Mouse (Mus musculus) left cerebral cortex, adult 18-20 months (tissue): ENCODE results near the gene Psg22. TPM values are rescaled to one million over a fixed set of nuclear protein-coding genes. Genes with fewer than 3 reads are reported as not detected.
A peak's percentile ranks its signal among the peaks of the same experiment; 100 is the strongest.
"Not testable (repeated sequence)": the region's sequence is repeated elsewhere in the genome, so short reads cannot be mapped to it uniquely, and the experiment has no call there.

Source experiments
- DNase-seq, 2 experiments: peaks; one replicate each; pipeline ENCODE4 v3.0.0; 2021 to 2022; ENCODE audit warnings: low spot score in 2 of 2, mixed read lengths in 1 of 2
- long read RNA-seq, 2 experiments: library from polyadenylated mRNA; stranded (forward); transcript quantifications; one replicate each; pipeline ENCODE4 v2.0.0; 2021
- total RNA-seq, 2 experiments: library from RNA; stranded (reverse); gene quantifications; 2 replicates each; pipeline ENCODE4 v1.2.3; 2021

Gene Psg22
- total RNA-seq, result not detected
- long read RNA-seq, experiment 1, result 0 reads
- long read RNA-seq, experiment 2, result 0 reads

- no peak for DNase-seq
These were observed at the start of gene Psg22 for GRCm38 (mm10) chr7:18717790-18718189. Gene Psg22 (plus strand): TSS chr7:18718090.

- peak; percentile 27 to 43 for DNase-seq
These were observed 38.1 kb upstream of the Psg22 start for GRCm38 (mm10) chr7:18679772-18680171.

- DNase-seq, result no peak
These were observed 32.3 kb upstream of the Psg22 start for GRCm38 (mm10) chr7:18685586-18685985.

- no peak for DNase-seq
These were observed 31.8 kb upstream of the Psg22 start, which contains the start of gene Psg20 for GRCm38 (mm10) chr7:18686085-18686484. Gene Psg20 (minus strand): TSS chr7:18686185.

GRCm38 (mm10) chr7:18710331-18710730 is 7.6 kb upstream of the Psg22 start:
- DNase-seq, result not testable (repeated sequence)

DNA sequence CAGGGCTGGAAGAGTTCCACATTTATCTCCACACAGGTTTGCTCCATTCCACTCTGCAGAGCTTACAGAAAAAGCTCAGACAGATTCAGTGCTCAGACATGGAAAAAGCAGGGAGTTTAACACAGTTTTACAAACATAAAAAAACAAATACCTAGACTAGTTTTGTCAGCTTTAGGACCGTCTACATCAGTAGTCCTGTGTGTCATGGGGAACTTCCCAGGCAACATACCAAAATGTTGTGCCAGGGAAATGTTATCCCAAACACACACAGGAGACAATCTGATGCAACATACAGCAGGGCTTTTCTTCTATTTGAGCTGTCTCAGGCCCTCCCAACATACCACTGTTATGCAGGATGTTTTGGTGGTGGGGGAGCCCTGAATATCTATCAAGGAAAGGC is 7.0 kb upstream of the Psg22 start:
- DNase-seq, result no peak

DNA sequence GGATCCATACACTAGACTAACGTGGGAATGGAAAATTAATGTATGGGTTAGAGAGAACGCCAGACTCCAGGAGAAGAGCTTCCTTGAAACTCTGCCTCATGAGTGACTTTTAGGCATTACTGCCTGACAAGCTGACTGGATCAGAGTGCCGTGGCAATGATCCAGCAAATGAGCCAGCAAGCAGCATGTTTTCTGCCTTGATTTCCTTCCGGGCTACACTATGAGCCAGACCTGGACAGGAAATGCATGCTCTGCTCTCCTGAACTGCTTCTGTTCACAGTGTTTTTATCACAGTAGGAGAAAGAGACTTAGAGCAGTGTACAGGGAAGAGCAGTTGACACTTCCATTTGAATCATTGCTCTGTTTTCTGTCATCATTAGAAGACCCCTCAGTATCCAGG is 2.3 kb upstream of the Psg22 start:
- no peak for DNase-seq

DNA sequence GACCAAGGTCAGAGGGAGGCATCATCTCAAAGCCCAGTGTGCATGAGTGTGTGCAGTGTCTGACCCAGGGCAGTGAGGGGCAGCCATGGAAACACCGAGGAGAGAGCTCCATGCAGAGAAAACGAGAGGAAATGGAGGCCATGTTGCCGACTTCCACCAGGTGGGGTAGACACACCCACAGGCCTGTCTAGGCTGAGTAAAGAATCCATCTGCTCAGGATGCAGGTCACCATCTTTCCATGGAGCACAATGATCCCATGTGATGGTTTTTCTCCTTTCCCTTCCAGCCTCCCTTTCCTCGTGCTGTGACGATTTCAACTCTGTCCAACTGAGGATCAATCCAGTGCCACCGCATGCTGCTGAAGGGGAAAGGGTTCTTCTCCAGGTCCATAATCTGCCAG is 6.1 kb downstream of the Psg22 start:
- DNase-seq, result no peak

DNA sequence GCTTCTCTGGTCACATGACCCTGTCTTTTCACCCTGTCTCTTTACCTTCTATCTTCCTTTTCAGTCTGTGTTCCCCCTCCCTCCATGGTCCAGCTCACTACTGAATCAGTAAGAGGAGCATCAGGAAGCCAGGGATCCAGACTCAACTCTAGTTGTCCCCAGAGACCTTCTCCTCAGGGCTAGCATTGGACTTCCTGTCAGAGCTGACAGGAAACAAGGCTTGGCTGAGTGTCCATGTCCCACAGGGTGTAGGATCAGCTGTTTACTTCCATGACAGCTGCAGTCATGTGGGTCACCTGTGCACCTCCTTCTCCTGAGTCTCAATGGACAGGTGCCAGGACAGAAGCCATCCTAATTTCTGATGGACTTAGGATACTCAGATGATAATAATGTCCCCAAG is 8.0 kb downstream of the Psg22 start:
- not testable (repeated sequence) for DNase-seq

GRCm38 (mm10) chr7:18728391-18728790 is 10.5 kb downstream of the Psg22 start:
- no peak for DNase-seq

- DNase-seq, result no peak
These were observed 15.2 kb downstream of the Psg22 start for GRCm38 (mm10) chr7:18733111-18733510.

- no peak for DNase-seq
These were observed 16.6 kb downstream of the Psg22 start for GRCm38 (mm10) chr7:18734451-18734850.

- no peak for DNase-seq
These were observed 28.4 kb downstream of the Psg22 start for GRCm38 (mm10) chr7:18746189-18746860.

DNA sequence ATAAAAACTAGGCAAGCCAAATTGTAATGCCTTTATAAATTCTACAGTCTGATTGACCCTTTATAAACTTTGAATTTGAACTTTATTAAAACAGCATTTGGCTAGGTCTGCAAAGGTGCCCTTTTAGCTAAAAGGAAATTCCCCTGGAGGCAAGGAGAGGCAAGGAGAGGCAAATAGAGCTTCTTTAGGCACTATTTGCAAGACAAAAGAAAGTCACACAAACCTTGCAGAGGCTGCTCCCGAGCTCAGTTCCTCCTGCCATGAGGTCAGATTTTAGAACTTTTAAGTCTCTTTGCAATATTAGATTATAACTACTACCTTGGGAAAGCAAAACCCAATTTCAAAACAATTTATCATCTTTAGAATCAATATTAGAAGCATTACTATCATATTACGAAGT is 29.5 kb downstream of the Psg22 start:
- DNase-seq, result not testable (repeated sequence)

- no peak for DNase-seq
These were observed 31.4 kb downstream of the Psg22 start for GRCm38 (mm10) chr7:18748994-18749895.

- DNase-seq, result peak; percentile 67 to 71
These were observed 32.1 kb downstream of the Psg22 start for GRCm38 (mm10) chr7:18749896-18750477.

DNA sequence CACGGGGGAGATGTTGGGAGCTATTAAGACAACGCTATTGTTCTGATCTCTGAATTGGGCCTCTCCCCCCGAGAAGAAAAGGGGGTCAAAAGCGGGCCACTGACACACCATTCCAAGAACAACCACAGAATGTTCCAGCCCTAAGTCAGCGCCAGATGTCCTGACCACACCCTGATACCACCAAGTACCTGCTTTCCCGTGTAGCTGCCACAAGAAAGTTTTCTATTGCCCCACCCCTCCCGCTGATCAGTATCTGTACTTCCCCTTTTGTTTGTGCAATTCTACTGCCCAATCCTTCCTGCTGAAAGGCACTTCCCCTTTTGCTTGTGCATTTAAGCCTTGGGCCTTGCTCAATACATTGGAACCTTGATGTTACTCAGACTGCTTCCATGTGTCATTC is 42.3 kb downstream of the Psg22 start:
- not testable (repeated sequence) for DNase-seq

GRCm38 (mm10) chr7:18762885-18763284 is 45.0 kb downstream of the Psg22 start:
- DNase-seq, result not testable (repeated sequence)
